Mouse (Mus musculus): Measurements from ENCODE around the gene Gcsh.

GRCm38 (mm10) chr8:117015670-117016069 lies 22.3 kb upstream of the Gcsh start:
- TF ChIP-seq CTCF (IDR thresholded peaks at IDR 0.05; ENCODE audit: low read depth, low read length) (no peak), GATA1 (IDR thresholded peaks at IDR 0.05; ENCODE audit: borderline replicate concordance, low read length) (no peak), POLR2AphosphoS5 (IDR thresholded peaks at IDR 0.05; ENCODE audit: insufficient replicate concordance, low read depth, low read length) (no peak)
